Mouse (Mus musculus): ENCODE results near the gene Abcc12. TPM values are rescaled to one million over a fixed set of nuclear protein-coding genes. Genes with fewer than 3 reads are reported as not detected.

Gene Abcc12
- total and polyA plus RNA-seq, 3 experiments = not detected

GRCm38 (mm10) chr8:86581921-86582331 is 1.4 kb upstream of the Abcc12 start:
- Histone ChIP-seq H3K79me2 (replicated peaks; ENCODE audit: control insufficient read depth, extremely low read depth, insufficient read depth, poor library complexity, severe bottlenecking) (no peaks in the 10 kb centered on the region), H3K36me3 (replicated peaks in 1 of 2; ENCODE audit: control insufficient read depth in 1 of 2, insufficient read depth in 1 of 2, low read length in 1 of 2) (no peaks in the 10 kb centered on the region), H3K9ac (ENCODE audit: insufficient read depth, low read depth) (no peak overlapping the region), H3K4me3 (replicated peaks in 1 of 3; ENCODE audit: low read depth in 2 of 3, low read length in 2 of 3, poor library complexity in 1 of 3) (no peak overlapping the region), H3K9me3 (replicated peaks; ENCODE audit: low read length) (no peaks in the 10 kb centered on the region), H3K27ac (ENCODE audit: insufficient read depth, low read depth) (no peak overlapping the region), H3K4me1 (ENCODE audit: control insufficient read depth in 1 of 2, insufficient read depth in 2 of 2) (peaks cover 0 to 3% of the 10 kb centered on the region in 2 experiments; a peak in 2 of 4 replicates), H3K27me3 (replicated peaks) (peaks cover 8% of the 10 kb centered on the region), H3K4me2 (ENCODE audit: insufficient read depth, low read depth, poor library complexity, severe bottlenecking) (no peak overlapping the region)
- no peak for DNase-seq (ENCODE audit: extremely low read depth)
- TF ChIP-seq MYC (IDR thresholded peaks at IDR 0.05; ENCODE audit: low read depth, low read length) (no peak), JUND (conservative IDR thresholded peaks at IDR 0.05; ENCODE audit: low read depth, low read length) (no peak), E2F4 (IDR thresholded peaks at IDR 0.05; ENCODE audit: insufficient replicate concordance, low read depth, low read length) (no peak), SIN3A (IDR thresholded peaks at IDR 0.05; ENCODE audit: low read length) (no peak), CHD1 (IDR thresholded peaks at IDR 0.05; ENCODE audit: low read depth, low read length) (no peak), KAT2A (IDR thresholded peaks at IDR 0.05; ENCODE audit: insufficient replicate concordance, low read length) (no peak), BHLHE40 (IDR thresholded peaks at IDR 0.05; ENCODE audit: low read depth, low read length) (no peak), POLR2A (IDR thresholded peaks at IDR 0.05; ENCODE audit: low read depth, low read length) (no peak), ZNF384 (IDR thresholded peaks at IDR 0.05; ENCODE audit: low read depth, low read length) (no peak), MAFK (IDR thresholded peaks at IDR 0.05; ENCODE audit: insufficient replicate concordance, low read length) (no peak), TBP (conservative IDR thresholded peaks at IDR 0.05; ENCODE audit: low read depth, low read length) (no peak), EP300 (IDR thresholded peaks at IDR 0.05; ENCODE audit: low read length) (no peak), SMC3 (IDR thresholded peaks at IDR 0.05; ENCODE audit: low read depth, low read length) (no peak), ELF1 (IDR thresholded peaks at IDR 0.05; ENCODE audit: low read depth, low read length) (no peak), MAX (IDR thresholded peaks at IDR 0.05; ENCODE audit: low read length) (no peak), CTCF (conservative IDR thresholded peaks at IDR 0.05 in 1 of 2, IDR thresholded peaks at IDR 0.05 in 1 of 2; ENCODE audit: low read depth in 2 of 2, low read length in 2 of 2) (no peak)
- in situ Hi-C loops (cut with MboI; ENCODE audit: low pct_ligation_motif_present, low pct_unique_long_range_greater_than_20kb, low sequenced_read_pairs) (no loop called here), dilution Hi-C loops (cut with MboI; ENCODE audit: extremely low pct_ligation_motif_present, extremely low pct_unique_long_range_greater_than_20kb, low sequenced_read_pairs) (no loop called here)

DNA sequence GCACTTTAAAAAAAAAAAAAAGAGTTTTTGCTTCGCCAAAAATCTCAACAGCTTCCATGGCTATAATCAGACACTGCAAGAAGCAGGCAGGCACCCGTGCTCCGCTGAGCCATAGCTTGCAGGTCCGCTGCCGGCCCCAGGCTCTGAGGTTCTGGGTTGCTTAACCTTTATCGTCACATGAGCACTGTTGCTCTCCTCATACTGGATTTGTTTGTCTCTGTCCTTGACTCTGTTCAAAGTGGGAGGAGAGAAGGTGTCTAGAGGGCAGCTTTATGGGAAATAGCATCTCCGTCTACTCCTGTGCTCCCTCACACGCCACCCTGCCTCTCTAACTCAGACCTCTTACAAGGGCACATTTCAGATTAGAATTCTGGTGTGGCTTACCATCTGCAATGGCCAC is 1.8 kb downstream of the Abcc12 start:
- no peaks in the 10 kb centered on the region for H3K36me3 ChIP-seq (replicated peaks in 1 of 2; ENCODE audit: control insufficient read depth in 1 of 2, insufficient read depth in 1 of 2, low read length in 1 of 2)
- dilution Hi-C loops (cut with MboI; ENCODE audit: extremely low pct_ligation_motif_present, extremely low pct_unique_long_range_greater_than_20kb, low sequenced_read_pairs) (no loop called here), in situ Hi-C loops (cut with MboI; ENCODE audit: low pct_ligation_motif_present, low pct_unique_long_range_greater_than_20kb, low sequenced_read_pairs) (no loop called here)
- no peak for DNase-seq (ENCODE audit: extremely low read depth)
- no peaks in the 10 kb centered on the region for H3K4me1 ChIP-seq (ENCODE audit: control insufficient read depth in 1 of 2, insufficient read depth in 2 of 2)
- H3K79me2 ChIP-seq (replicated peaks; ENCODE audit: control insufficient read depth, extremely low read depth, insufficient read depth, poor library complexity, severe bottlenecking) = no peaks in the 10 kb centered on the region
- H3K9me3 ChIP-seq (replicated peaks; ENCODE audit: low read length) = no peaks in the 10 kb centered on the region
- TF ChIP-seq CHD1 (IDR thresholded peaks at IDR 0.05; ENCODE audit: low read depth, low read length) = no peak
- TF ChIP-seq MAFK (IDR thresholded peaks at IDR 0.05; ENCODE audit: insufficient replicate concordance, low read length) = no peak
- TF ChIP-seq USF1 (IDR thresholded peaks at IDR 0.05; ENCODE audit: low read depth, low read length) = no peak
- no peak for TF ChIP-seq GABPA (IDR thresholded peaks at IDR 0.05; ENCODE audit: insufficient replicate concordance, low read depth, low read length)
- TF ChIP-seq ZC3H11A (IDR thresholded peaks at IDR 0.05; ENCODE audit: low read depth, low read length) = no peak
- TF ChIP-seq ZMIZ1 (IDR thresholded peaks at IDR 0.05; ENCODE audit: low read depth, low read length) = no peak
- TF ChIP-seq POLR2AphosphoS2 (IDR thresholded peaks at IDR 0.05; ENCODE audit: low read depth, low read length) = no peak
- no peak for TF ChIP-seq RAD21 (IDR thresholded peaks at IDR 0.05; ENCODE audit: low read depth, low read length)
- TF ChIP-seq MXI1 (IDR thresholded peaks at IDR 0.05; ENCODE audit: low read depth, low read length) = no peak
- TF ChIP-seq HCFC1 (IDR thresholded peaks at IDR 0.05; ENCODE audit: low read depth, low read length) = no peak
- TF ChIP-seq UBTF (IDR thresholded peaks at IDR 0.05; ENCODE audit: low read depth, low read length) = no peak
- no peak for TF ChIP-seq ELF1 (IDR thresholded peaks at IDR 0.05; ENCODE audit: low read depth, low read length)
- TF ChIP-seq RCOR1 (conservative IDR thresholded peaks at IDR 0.05; ENCODE audit: low read depth, low read length) = no peak
- TF ChIP-seq KAT2A (IDR thresholded peaks at IDR 0.05; ENCODE audit: insufficient replicate concordance, low read length) = no peak
- no peak for TF ChIP-seq SMC3 (IDR thresholded peaks at IDR 0.05; ENCODE audit: low read depth, low read length)
- TF ChIP-seq E2F4 (IDR thresholded peaks at IDR 0.05; ENCODE audit: insufficient replicate concordance, low read depth, low read length) = no peak
- no peak for TF ChIP-seq POLR2A (IDR thresholded peaks at IDR 0.05; ENCODE audit: low read depth, low read length)
- peaks cover 13% of the 10 kb centered on the region for H3K27me3 ChIP-seq (replicated peaks)
- H3K4me3 ChIP-seq (replicated peaks in 1 of 3; ENCODE audit: low read depth in 2 of 3, low read length in 2 of 3, poor library complexity in 1 of 3) = no peak overlapping the region
- no peak overlapping the region for H3K4me2 ChIP-seq (ENCODE audit: insufficient read depth, low read depth, poor library complexity, severe bottlenecking)
- H3K9ac ChIP-seq (ENCODE audit: insufficient read depth, low read depth) = no peak overlapping the region
- no peak overlapping the region for H3K27ac ChIP-seq (ENCODE audit: insufficient read depth, low read depth)
